Mouse (Mus musculus) spleen, adult 2 months (tissue): ENCODE data around the gene Nfib. TPM values are rescaled to one million over a fixed set of nuclear protein-coding genes. Genes with fewer than 3 reads are reported as not detected.

Experiments used
- DNase-seq, 2 experiments: peaks; one replicate each; pipeline versions ENCODE4 v3.0.0 to v3.0.0-alpha.2; 2012 to 2021; ENCODE audit warnings: low spot score in 2 of 2, low read depth in 1 of 2
- H3K27ac ChIP-seq: fragments of 200-500 bp; 2 replicates; pipeline ENCODE4 v1.5.1; 2012; ENCODE audit warnings: low read length, inconsistent platforms; ENCODE audit not compliant: insufficient read depth
- H3K27me3 ChIP-seq: fragments of 200-500 bp; 2 replicates; pipeline ENCODE4 v1.6.1; 2012; ENCODE audit warnings: mild to moderate bottlenecking, moderate library complexity, low read length, inconsistent platforms; ENCODE audit not compliant: control insufficient read depth, insufficient read depth
- H3K36me3 ChIP-seq: fragments of 200-500 bp; 2 replicates; pipeline ENCODE4 v1.6.1; 2012; ENCODE audit warnings: mild to moderate bottlenecking, low read length, inconsistent platforms; ENCODE audit not compliant: control insufficient read depth, insufficient read depth
- H3K4me1 ChIP-seq: fragments of 200-500 bp; 2 replicates; pipeline ENCODE4 v1.6.1; 2011; ENCODE audit warnings: inconsistent platforms; ENCODE audit not compliant: control insufficient read depth, insufficient read depth, insufficient read length
- H3K4me3 ChIP-seq: fragments of 200-500 bp; 2 replicates; pipeline ENCODE4 v1.5.1; 2011; ENCODE audit warnings: mild to moderate bottlenecking, inconsistent platforms; ENCODE audit not compliant: insufficient read depth, insufficient read length; ENCODE audit errors: extremely low read depth
- CTCF ChIP-seq: fragments of 200-500 bp; IDR thresholded peaks from 2 replicates; pipeline ENCODE4 v1.5.1; 2011; ENCODE audit warnings: mild to moderate bottlenecking, inconsistent platforms; ENCODE audit not compliant: insufficient read depth, insufficient read length, insufficient replicate concordance; ENCODE audit errors: extremely low read depth
- POLR2A ChIP-seq: fragments of 200-500 bp; IDR thresholded peaks from 2 replicates; pipeline ENCODE4 v1.6.1; 2011; ENCODE audit warnings: low read depth, low read length, inconsistent platforms
- WGBS: fragments of 180-500 bp; shearing (Covaris S2); methylation state at CpG from one replicate; pipeline ENCODE4 v1.1.7; 2018; 5-methylcytosine and 5-hydroxymethylcytosine counted together
- polyA plus RNA-seq: library from polyadenylated mRNA; depleted of rRNA; stranded (reverse); fragments of >200 nt; gene quantifications from 2 replicates; pipeline ENCODE4 v1.2.3, GENCODE M21; 2012

The Nfib gene
- polyA plus RNA-seq, 1 experiment = 2.3 TPM

GRCm38 (mm10) chr4:82470212-82470937, 235.2 kb downstream of the Nfib start:
- no peaks in the 10 kb centered on the region for H3K4me1 ChIP-seq
- H3K27ac ChIP-seq = no peak overlapping the region
- H3K27me3 ChIP-seq = no peaks in the 10 kb centered on the region
- TF ChIP-seq POLR2A (no peak), CTCF (no peak)
- DNase-seq = no peak
- no peak overlapping the region for H3K4me3 ChIP-seq
- WGBS = 82% methylated on average over 5 of the region's 5 CpGs
- no peaks in the 10 kb centered on the region for H3K36me3 ChIP-seq

GRCm38 (mm10) chr4:82468944-82469343, 236.6 kb downstream of the Nfib start:
- Histone ChIP-seq H3K4me1 (no peaks in the 10 kb centered on the region), H3K27ac (no peak overlapping the region), H3K27me3 (no peaks in the 10 kb centered on the region), H3K36me3 (no peaks in the 10 kb centered on the region), H3K4me3 (no peak overlapping the region)
- 87% methylated on average over 3 of the region's 3 CpGs for WGBS
- TF ChIP-seq POLR2A (no peak), CTCF (no peak)
- no peak for DNase-seq

- Histone ChIP-seq H3K27ac (no peak overlapping the region), H3K4me1 (no peaks in the 10 kb centered on the region), H3K4me3 (no peak overlapping the region), H3K36me3 (no peaks in the 10 kb centered on the region), H3K27me3 (no peaks in the 10 kb centered on the region)
- no peak for DNase-seq
- TF ChIP-seq POLR2A = no peak
- TF ChIP-seq CTCF = no peak
- 39% methylated on average over 8 of the region's 8 CpGs for WGBS
These were observed 238.8 kb downstream of the Nfib start for GRCm38 (mm10) chr4:82466717-82467116.

- WGBS = 84% methylated on average over 6 of the region's 6 CpGs
- Histone ChIP-seq H3K27me3 (no peaks in the 10 kb centered on the region), H3K4me1 (no peaks in the 10 kb centered on the region), H3K36me3 (no peaks in the 10 kb centered on the region), H3K4me3 (no peak overlapping the region), H3K27ac (no peak overlapping the region)
- no peak for TF ChIP-seq POLR2A
- no peak for TF ChIP-seq CTCF
- no peak for DNase-seq
These were observed 239.4 kb downstream of the Nfib start for GRCm38 (mm10) chr4:82466144-82466543.

- no peak overlapping the region for H3K27ac ChIP-seq
- DNase-seq = no peak
These were observed 241.4 kb downstream of the Nfib start for GRCm38 (mm10) chr4:82464051-82464632.

GRCm38 (mm10) chr4:82463189-82463715, 242.3 kb downstream of the Nfib start:
- Histone ChIP-seq H3K4me1 (no peaks in the 10 kb centered on the region), H3K36me3 (no peaks in the 10 kb centered on the region), H3K4me3 (no peak overlapping the region), H3K27ac (no peak overlapping the region), H3K27me3 (no peaks in the 10 kb centered on the region)
- TF ChIP-seq POLR2A = no peak
- TF ChIP-seq CTCF = no peak
- WGBS = 89% methylated on average over 7 of the region's 7 CpGs
- no peak for DNase-seq

More at GRCm38 (mm10) chr4:82464051-82464632, 241.4 kb downstream of the Nfib start:
- Histone ChIP-seq H3K27me3 (no peaks in the 10 kb centered on the region), H3K36me3 (no peaks in the 10 kb centered on the region), H3K4me3 (no peak overlapping the region), H3K4me1 (no peaks in the 10 kb centered on the region)
- WGBS = 82% methylated on average over 8 of the region's 8 CpGs
- TF ChIP-seq CTCF (no peak), POLR2A (no peak)

GRCm38 (mm10) chr4:82461676-82462075, 243.9 kb downstream of the Nfib start:
- Histone ChIP-seq H3K27me3 (no peaks in the 10 kb centered on the region), H3K36me3 (no peaks in the 10 kb centered on the region), H3K27ac (no peak overlapping the region), H3K4me3 (no peak overlapping the region), H3K4me1 (no peaks in the 10 kb centered on the region)
- no peak for DNase-seq
- 88% methylated on average over 2 of the region's 2 CpGs for WGBS
- TF ChIP-seq POLR2A = no peak
- TF ChIP-seq CTCF = no peak
